Mouse (Mus musculus) heart, embryonic 16.5 days (tissue): ENCODE results near the gene Xcr1. TPM values are rescaled to one million over a fixed set of nuclear protein-coding genes. Genes with fewer than 3 reads are reported as not detected.
A peak's percentile ranks its signal among the peaks of the same experiment; 100 is the strongest.

Experiments used
- ATAC-seq: fragments of 200-750 bp; cut with Nextera tagmentation; replicated peaks from 2 replicates; pipeline ENCODE4 v1.8.0; 2017; ENCODE audit warnings: moderate number of reproducible peaks; ENCODE audit not compliant: insufficient read depth, low FRiP score; ENCODE audit errors: extremely low read depth
- H3K27ac ChIP-seq: fragments of 300-500 bp; sonication (generic); 2 replicates; pipeline ENCODE4 v1.5.1; 2014; ENCODE audit warnings: mild to moderate bottlenecking, low read length, control low read depth, moderate library complexity
- H3K27me3 ChIP-seq: fragments of 300-500 bp; sonication (generic); 2 replicates; pipeline ENCODE4 v1.6.1; 2014; ENCODE audit warnings: low read length, mixed read lengths; ENCODE audit not compliant: control insufficient read depth, insufficient read depth
- H3K36me3 ChIP-seq: fragments of 300-500 bp; sonication (generic); 2 replicates; pipeline ENCODE4 v1.6.1; 2014; ENCODE audit not compliant: control insufficient read depth, insufficient read depth
- H3K4me1 ChIP-seq: fragments of 300-500 bp; sonication (generic); 2 replicates; pipeline ENCODE4 v1.6.1; 2014; ENCODE audit warnings: low read length, mixed read lengths; ENCODE audit not compliant: control insufficient read depth, insufficient read depth
- H3K4me2 ChIP-seq: fragments of 300-500 bp; sonication (generic); 2 replicates; pipeline ENCODE4 v1.6.1; 2014; ENCODE audit warnings: low read depth, mild to moderate bottlenecking, control low read depth, low read length
- H3K4me3 ChIP-seq: fragments of 300-500 bp; sonication (generic); 2 replicates; pipeline ENCODE4 v1.5.1; 2014; ENCODE audit warnings: mild to moderate bottlenecking, control low read depth, low read length
- H3K9ac ChIP-seq: fragments of 300-500 bp; sonication (generic); 2 replicates; pipeline ENCODE4 v1.6.1; 2014; ENCODE audit warnings: low read length, control low read depth
- H3K9me3 ChIP-seq: fragments of 300-500 bp; sonication (generic); replicated peaks from 2 replicates; pipeline ENCODE4 v1.6.1; 2016; ENCODE audit warnings: low read length; ENCODE audit not compliant: control insufficient read depth
- WGBS: fragments of 180-500 bp; shearing (Covaris S2); extraction: QIAGEN DNeasy Blood & Tissue Kit; methylation state at CpG from one replicate; pipeline ENCODE4 v1.1.7; 2014; 5-methylcytosine and 5-hydroxymethylcytosine counted together
- polyA plus RNA-seq: library from polyadenylated mRNA; unstranded; fragments of >200 nt; fragmentation: Nextera tagmentation; extraction: Ambion mirVana; gene quantifications from 2 replicates; pipeline ENCODE4 v1.2.1, GENCODE M21; 2015

The Xcr1 gene
- polyA plus RNA-seq, 1 experiment from 2014 or later, result 0.05 TPM

DNA sequence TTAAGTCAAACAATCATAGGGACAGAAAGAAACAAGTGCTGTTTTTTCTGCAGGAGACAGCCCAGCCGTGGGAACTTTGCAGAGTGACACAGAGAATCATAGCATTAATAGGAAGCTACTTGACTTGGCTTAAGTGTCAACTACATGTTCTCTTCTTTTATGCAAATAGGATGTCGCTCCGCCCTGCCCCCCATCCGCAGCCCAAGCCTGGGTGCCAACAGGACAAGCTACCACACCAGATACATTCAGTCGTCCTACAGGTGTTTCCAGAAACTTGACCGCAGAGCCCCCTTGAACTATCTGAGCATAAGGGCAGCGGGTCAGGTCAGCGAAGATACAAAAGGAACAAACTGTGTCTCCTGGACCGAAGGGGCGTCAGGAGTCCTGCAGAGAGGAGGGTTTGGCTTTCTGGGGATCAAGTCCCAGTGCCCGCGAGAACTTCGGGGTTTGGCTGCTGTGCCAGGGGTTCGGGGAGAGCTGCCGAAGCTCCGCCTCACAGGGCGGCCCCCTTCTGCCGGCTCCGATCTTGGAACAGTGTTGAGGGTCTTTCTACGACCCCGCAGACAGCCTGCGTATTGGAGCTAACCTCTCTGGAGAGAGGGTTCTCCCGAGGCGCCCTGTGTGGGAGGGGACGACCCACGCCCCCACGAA, 10.6 kb downstream of the Xcr1 start:
- 0% methylated on average over 27 of the region's 27 CpGs for WGBS
- ATAC-seq, result peak; percentile 58
- Histone ChIP-seq H3K36me3 (no peaks in the 10 kb centered on the region), H3K27me3 (no peaks in the 10 kb centered on the region), H3K4me1 (peaks cover 16% of the 10 kb centered on the region), H3K9me3 (no peaks in the 10 kb centered on the region), H3K27ac (peak overlapping the region; percentile 98), H3K4me2 (peak overlapping the region; percentile 64), H3K4me3 (peak overlapping the region; percentile 92), H3K9ac (peak overlapping the region; percentile 98)

GRCm38 (mm10) chr9:123850705-123851061, 11.1 kb downstream of the Xcr1 start:
- Histone ChIP-seq H3K9me3 (no peaks in the 10 kb centered on the region), H3K27ac (peak overlapping the region; percentile 98), H3K36me3 (no peaks in the 10 kb centered on the region), H3K4me1 (peaks cover 20% of the 10 kb centered on the region), H3K4me3 (peak overlapping the region; percentile 92), H3K4me2 (peak overlapping the region; percentile 64), H3K27me3 (no peaks in the 10 kb centered on the region), H3K9ac (peak overlapping the region; percentile 98)
- ATAC-seq, result 0 out of 2 replicates have a peak, but pooled peaks have one; percentile 17
- 0% methylated on average over 2 of the region's 2 CpGs for WGBS

DNA sequence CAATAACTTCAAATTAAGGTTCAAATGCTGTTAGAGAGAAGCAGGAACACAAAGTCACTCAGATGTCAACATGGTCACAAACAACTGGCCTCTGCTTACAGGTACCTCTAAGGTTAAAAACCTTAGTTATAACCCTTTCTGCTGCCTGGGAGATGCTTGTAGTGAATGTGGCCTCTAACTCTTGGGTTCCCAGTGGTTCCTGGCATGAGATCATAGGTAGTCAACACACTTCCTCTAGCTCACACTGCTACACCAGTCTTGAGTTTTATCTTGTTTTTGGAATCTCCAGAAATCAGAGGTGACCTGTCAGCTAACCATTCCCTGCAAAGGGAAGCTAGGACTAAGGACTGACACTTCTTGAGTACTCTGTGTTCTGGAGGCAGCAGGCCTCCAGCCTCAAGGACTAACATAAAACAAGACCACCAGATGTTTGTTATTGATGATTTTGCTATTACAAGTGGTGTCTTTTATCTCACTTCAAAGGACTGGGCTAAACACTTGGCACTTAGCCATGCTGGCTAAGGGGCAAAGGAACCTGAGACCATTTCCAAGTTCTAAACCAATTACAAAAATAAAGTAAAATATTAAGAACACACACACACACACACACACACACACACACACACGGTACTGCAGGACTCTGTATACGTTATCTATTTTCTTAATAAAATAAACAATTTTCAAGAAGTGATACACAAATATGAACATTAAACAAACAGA, 11.7 kb downstream of the Xcr1 start:
- H3K9ac ChIP-seq, result peak overlapping the region; percentile 98
- H3K27me3 ChIP-seq, result no peaks in the 10 kb centered on the region
- no peaks in the 10 kb centered on the region for H3K36me3 ChIP-seq
- 48% methylated on average over 2 of the region's 2 CpGs for WGBS
- H3K4me3 ChIP-seq, result peak overlapping the region; percentile 92
- ATAC-seq, result no peak
- peak overlapping the region; percentile 64 for H3K4me2 ChIP-seq
- no peaks in the 10 kb centered on the region for H3K9me3 ChIP-seq
- peaks cover 25% of the 10 kb centered on the region for H3K4me1 ChIP-seq
- peak overlapping the region; percentile 98 for H3K27ac ChIP-seq

DNA sequence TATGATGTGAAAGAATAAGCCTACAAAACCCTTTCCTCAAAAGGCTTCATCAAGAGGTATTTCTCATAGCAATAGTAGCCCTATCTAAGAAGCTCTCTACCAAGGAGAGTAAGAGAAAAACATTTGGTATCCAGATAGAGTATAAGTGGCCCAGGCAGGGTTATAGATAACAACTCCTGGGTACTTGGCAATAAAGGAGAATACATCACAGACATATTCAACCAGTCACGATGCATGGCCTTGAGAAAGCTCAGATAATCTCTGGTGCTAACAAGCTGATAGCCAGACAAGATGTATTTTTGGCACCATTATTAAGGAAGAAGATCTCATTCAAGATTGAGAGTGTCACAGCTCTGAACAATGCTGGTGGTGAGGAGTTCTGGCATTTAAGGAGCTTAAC, 15.3 kb downstream of the Xcr1 start:
- peaks cover 4% of the 10 kb centered on the region; the same call in 1 of the 2 replicates for H3K36me3 ChIP-seq
- H3K27ac ChIP-seq, result peak overlapping the region; percentile 95
- no peak overlapping the region for H3K4me3 ChIP-seq
- H3K9ac ChIP-seq, result no peak overlapping the region
- 52% methylated on average over 1 of the region's 1 CpGs for WGBS
- ATAC-seq, result no peak
- no peaks in the 10 kb centered on the region for H3K27me3 ChIP-seq
- H3K4me2 ChIP-seq, result no peak overlapping the region
- peaks cover 37% of the 10 kb centered on the region for H3K4me1 ChIP-seq
- H3K9me3 ChIP-seq, result no peaks in the 10 kb centered on the region

GRCm38 (mm10) chr9:123845120-123845519, 16.7 kb downstream of the Xcr1 start:
- Histone ChIP-seq H3K4me3 (no peak overlapping the region), H3K27me3 (no peaks in the 10 kb centered on the region), H3K27ac (peak overlapping the region; percentile 95), H3K9me3 (no peaks in the 10 kb centered on the region), H3K4me2 (peak overlapping the region; percentile 43), H3K4me1 (peaks cover 34% of the 10 kb centered on the region), H3K9ac (peak overlapping the region; percentile 5), H3K36me3 (peaks cover 11% of the 10 kb centered on the region)
- WGBS, result 13% methylated on average over 3 of the region's 3 CpGs
- peak; percentile 87 for ATAC-seq

DNA sequence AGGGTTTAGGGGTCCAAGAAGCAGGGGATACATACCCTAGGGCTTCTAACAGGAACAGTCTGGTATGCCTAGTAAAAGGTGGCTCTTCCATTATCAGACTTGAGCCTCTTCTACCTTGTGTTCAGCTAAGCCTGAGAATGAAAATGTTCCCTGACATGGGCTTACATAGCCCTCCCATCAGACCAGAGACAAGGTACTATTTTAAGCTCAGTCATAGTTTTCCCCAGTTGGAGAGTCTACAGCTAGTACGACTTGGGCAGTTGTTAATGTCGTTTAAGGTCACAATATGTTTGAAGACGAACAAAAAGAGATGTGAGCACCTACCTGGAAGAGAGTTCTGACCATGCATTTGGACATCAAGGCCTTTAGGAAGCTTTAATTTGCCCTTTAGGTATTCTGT, 17.4 kb downstream of the Xcr1 start:
- 49% methylated on average over 3 of the region's 3 CpGs for WGBS
- peaks cover 15% of the 10 kb centered on the region for H3K36me3 ChIP-seq

GRCm38 (mm10) chr9:123840243-123840642, 21.6 kb downstream of the Xcr1 start:
- Histone ChIP-seq H3K27ac (no peak overlapping the region), H3K4me1 (peaks cover 16% of the 10 kb centered on the region), H3K36me3 (peaks cover 51% of the 10 kb centered on the region), H3K4me2 (no peak overlapping the region), H3K9me3 (no peaks in the 10 kb centered on the region), H3K9ac (no peak overlapping the region), H3K4me3 (no peak overlapping the region), H3K27me3 (no peaks in the 10 kb centered on the region)
- 87% methylated on average over 6 of the region's 6 CpGs for WGBS
- ATAC-seq, result no peak

More for the DNA sequence above, 17.4 kb downstream of the Xcr1 start:
- H3K4me1 ChIP-seq, result peaks cover 29% of the 10 kb centered on the region
- peak overlapping the region; percentile 54; the same call in 1 of the 2 replicates for H3K9ac ChIP-seq
- peak overlapping the region; percentile 95 for H3K27ac ChIP-seq
- peak overlapping the region; percentile 43 for H3K4me2 ChIP-seq
- H3K4me3 ChIP-seq, result no peak overlapping the region
- H3K9me3 ChIP-seq, result no peaks in the 10 kb centered on the region
- no peaks in the 10 kb centered on the region for H3K27me3 ChIP-seq
- ATAC-seq, result peak; percentile 69; the same call in 1 of the 2 replicates

DNA sequence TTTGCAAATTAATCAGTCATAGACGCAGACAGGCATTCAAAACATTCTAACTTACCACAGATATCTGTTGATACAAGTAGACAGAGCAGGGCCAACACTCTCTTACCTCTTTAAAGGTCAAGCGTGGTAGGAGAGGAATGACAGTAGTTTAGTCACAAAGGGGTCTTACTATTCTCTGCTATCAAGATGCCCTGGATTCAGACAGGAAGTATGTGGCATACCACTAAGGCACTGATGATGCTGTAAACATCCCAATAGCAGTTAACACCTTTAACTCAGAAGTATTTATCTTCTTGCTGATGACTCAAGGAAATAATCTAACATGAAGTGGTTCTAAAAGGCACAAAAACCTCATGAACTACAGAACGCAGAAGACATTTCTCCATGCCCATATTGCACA, 26.0 kb downstream of the Xcr1 start:
- WGBS, result 78% methylated on average over 3 of the region's 3 CpGs

GRCm38 (mm10) chr9:123828916-123829315, 32.9 kb downstream of the Xcr1 start:
- no peak for ATAC-seq
- H3K36me3 ChIP-seq, result peaks cover 63% of the 10 kb centered on the region
- 90% methylated on average over 4 of the region's 4 CpGs for WGBS

More for the DNA sequence above, 26.0 kb downstream of the Xcr1 start:
- no peak overlapping the region for H3K27ac ChIP-seq
- no peak overlapping the region for H3K4me2 ChIP-seq
- no peaks in the 10 kb centered on the region for H3K27me3 ChIP-seq
- H3K9me3 ChIP-seq, result no peaks in the 10 kb centered on the region
- no peaks in the 10 kb centered on the region for H3K4me1 ChIP-seq
- no peak overlapping the region for H3K9ac ChIP-seq
- peaks cover 68% of the 10 kb centered on the region for H3K36me3 ChIP-seq
- no peak overlapping the region for H3K4me3 ChIP-seq
- no peak for ATAC-seq

More at GRCm38 (mm10) chr9:123828916-123829315, 32.9 kb downstream of the Xcr1 start:
- H3K4me1 ChIP-seq, result no peaks in the 10 kb centered on the region
- H3K9me3 ChIP-seq, result no peaks in the 10 kb centered on the region
- no peak overlapping the region for H3K27ac ChIP-seq
- H3K4me2 ChIP-seq, result no peak overlapping the region
- H3K27me3 ChIP-seq, result no peaks in the 10 kb centered on the region
- H3K9ac ChIP-seq, result no peak overlapping the region
- H3K4me3 ChIP-seq, result no peak overlapping the region
